Mouse (Mus musculus) gastrocnemius, adult 2 months (tissue): ENCODE results near the gene Asxl1. TPM values are rescaled to one million over a fixed set of nuclear protein-coding genes. Genes with fewer than 3 reads are reported as not detected.
"Not testable (repeated sequence)": the region's sequence is repeated elsewhere in the genome, so short reads cannot be mapped to it uniquely, and the experiment has no call there.

ENCODE experiments used
- DNase-seq: peaks from one replicate; pipeline ENCODE4 v3.0.0; 2022
- H3K27ac ChIP-seq: fragments of 200-600 bp; 2 replicates; pipeline ENCODE4 v1.8.1; 2022; ENCODE audit warnings: mild to moderate bottlenecking
- H3K4me3 ChIP-seq: fragments of 200-600 bp; 2 replicates; pipeline ENCODE4 v1.8.1; 2022; ENCODE audit warnings: mild to moderate bottlenecking, moderate library complexity
- CTCF ChIP-seq: fragments of 200-600 bp; IDR thresholded peaks from 2 replicates; pipeline ENCODE4 v1.8.1; 2022; ENCODE audit warnings: antibody characterized with exemption, mild to moderate bottlenecking, moderate library complexity
- intact Hi-C: fragments of 180-260 bp; cut with DNase I; formaldehyde crosslinking; loops from one replicate; pipeline ENCODE4 v1.15.1; 2025
- total RNA-seq, 2 experiments: library from RNA; stranded (reverse); gene quantifications; 2 replicates each; pipeline ENCODE4 v1.2.3; 2021

The Asxl1 gene
- total RNA-seq, 2 experiments from 2014 or later = 9.3 to 10.6 TPM

- Histone ChIP-seq H3K4me3 (peak overlapping the region; percentile 91), H3K27ac (peak overlapping the region; percentile 99)
- no peak for DNase-seq
- no peak for TF ChIP-seq CTCF
- intact Hi-C loops = loop anchor here (5.0 kb wide), 3 partner anchors 95 to 180 kb away; partner anchors contain the start of genes Plagl2 and Pofut1
Observed at GRCm38 (mm10) chr2:153347183-153347781, 1.7 kb downstream of the Asxl1 start.

GRCm38 (mm10) chr2:153348100-153348831, 2.6 kb downstream of the Asxl1 start:
- no peak for DNase-seq
- Histone ChIP-seq H3K27ac (peak overlapping the region; percentile 99), H3K4me3 (peak overlapping the region; percentile 91; the same call in 1 of the 2 replicates)
- intact Hi-C loops = loop anchor here (5.0 kb wide), 3 partner anchors 94 to 181 kb away; partner anchors contain the start of genes Plagl2 and Pofut1
- no peak for TF ChIP-seq CTCF

GRCm38 (mm10) chr2:153350552-153351181, 5.0 kb downstream of the Asxl1 start:
- no peak for TF ChIP-seq CTCF
- intact Hi-C loops = no loop called here
- H3K4me3 ChIP-seq = peak overlapping the region; percentile 25; the same call in 1 of the 2 replicates
- DNase-seq = no peak
- H3K27ac ChIP-seq = peak overlapping the region; percentile 48

- no peak for TF ChIP-seq CTCF
- Histone ChIP-seq H3K4me3 (no peak overlapping the region), H3K27ac (no peak overlapping the region)
- intact Hi-C loops = no loop called here
- DNase-seq = no peak
Observed at GRCm38 (mm10) chr2:153354648-153355047, 9.0 kb downstream of the Asxl1 start.

GRCm38 (mm10) chr2:153356784-153357183, 11.2 kb downstream of the Asxl1 start:
- Histone ChIP-seq H3K27ac (no peak overlapping the region), H3K4me3 (no peak overlapping the region)
- no peak for DNase-seq
- no peak for TF ChIP-seq CTCF
- intact Hi-C loops = no loop called here

- no peak overlapping the region for H3K4me3 ChIP-seq
- no peak for DNase-seq
- no peak for TF ChIP-seq CTCF
- intact Hi-C loops = no loop called here
- H3K27ac ChIP-seq = no peak overlapping the region
Observed at GRCm38 (mm10) chr2:153361101-153361710, 15.6 kb downstream of the Asxl1 start.

- H3K27ac ChIP-seq, intact Hi-C loops, H3K4me3 ChIP-seq, DNase-seq: not testable (repeated sequence)
Observed at GRCm38 (mm10) chr2:153364531-153364930, 18.9 kb downstream of the Asxl1 start.

- TF ChIP-seq CTCF = no peak
- no peak overlapping the region for H3K4me3 ChIP-seq
- H3K27ac ChIP-seq = no peak overlapping the region
- DNase-seq = no peak
- intact Hi-C loops = no loop called here
Observed at GRCm38 (mm10) chr2:153370871-153371270, 25.2 kb downstream of the Asxl1 start.

- H3K27ac ChIP-seq = peak overlapping the region; percentile 41; the same call in 1 of the 2 replicates
- TF ChIP-seq CTCF = no peak
- H3K4me3 ChIP-seq = no peak overlapping the region
- DNase-seq = peak; percentile 57
- intact Hi-C loops = no loop called here
Observed at GRCm38 (mm10) chr2:153375380-153375779, 29.8 kb downstream of the Asxl1 start.

- DNase-seq = no peak
- Histone ChIP-seq H3K27ac (no peak overlapping the region), H3K4me3 (no peak overlapping the region)
- intact Hi-C loops = no loop called here
- TF ChIP-seq CTCF = no peak
Observed at GRCm38 (mm10) chr2:153380479-153380878, 34.9 kb downstream of the Asxl1 start.

- Histone ChIP-seq H3K4me3 (no peak overlapping the region), H3K27ac (no peak overlapping the region)
- intact Hi-C loops = no loop called here
- no peak for DNase-seq
- TF ChIP-seq CTCF = no peak
Observed at GRCm38 (mm10) chr2:153389831-153390230, 44.2 kb downstream of the Asxl1 start.

GRCm38 (mm10) chr2:153393045-153393444, 47.4 kb downstream of the Asxl1 start:
- DNase-seq = no peak
- no peak for TF ChIP-seq CTCF
- H3K27ac ChIP-seq = no peak overlapping the region
- intact Hi-C loops = no loop called here
- H3K4me3 ChIP-seq = no peak overlapping the region
